Mouse (Mus musculus): ENCODE measurements at regions not wholly inside any gene's neighbourhood (a gene's known extent, or its start where the extent isn't known, plus 50 kb on each side); places are given as distances from the start of the nearest gene placed in this dataset.

DNA sequence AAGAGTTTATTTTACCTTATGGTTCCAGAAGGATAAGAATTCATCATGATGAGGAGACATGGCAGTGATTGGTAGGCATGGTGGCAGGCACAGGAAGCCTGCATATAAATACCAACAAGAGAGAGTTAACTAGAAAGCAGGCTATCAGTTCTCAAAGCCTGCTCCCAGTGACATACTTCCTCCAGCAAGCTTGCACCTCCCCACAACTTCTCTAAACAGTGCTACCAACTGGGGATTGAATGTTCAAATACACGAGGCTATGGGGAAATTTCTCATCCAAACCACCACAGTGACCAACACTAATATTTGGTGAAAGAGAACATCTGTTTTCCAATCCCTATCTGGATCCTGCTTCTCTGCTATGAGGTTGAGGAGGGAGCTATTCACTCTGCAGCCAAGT, 125.8 kb downstream of the Zfp619 start:
- TF ChIP-seq CTCF (IDR thresholded peaks at IDR 0.05; ENCODE audit: extremely low read depth, insufficient read depth, low read length): no peak
- TF ChIP-seq POLR2A (IDR thresholded peaks at IDR 0.05; ENCODE audit: extremely low read depth, insufficient read depth, low read length): no peak
